Mouse (Mus musculus): ENCODE data around the gene Dcaf15.

DNA sequence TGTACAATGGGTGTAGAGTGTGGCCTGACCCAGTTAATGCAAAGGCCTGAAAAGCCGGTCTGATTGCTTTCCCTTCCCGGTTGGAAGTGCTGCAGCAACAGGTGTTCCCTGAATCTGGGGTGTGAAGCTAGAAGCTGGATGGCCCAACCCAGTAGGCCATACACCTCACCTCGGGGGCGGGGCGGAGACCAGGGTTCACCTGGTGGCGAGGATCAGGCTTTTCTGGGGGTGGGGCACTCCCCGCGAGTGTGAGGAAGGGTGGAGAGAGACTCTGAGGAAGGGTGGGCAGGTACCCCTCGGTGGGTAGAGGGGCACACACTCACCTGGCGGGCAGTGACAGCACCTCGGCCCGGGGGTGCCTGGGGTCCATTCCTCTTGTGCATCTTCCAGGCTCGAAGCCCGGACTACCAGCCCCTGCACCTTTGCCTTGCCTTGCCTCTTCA is 42.8 kb upstream of the Dcaf15 start:
- TF ChIP-seq CTCF (IDR thresholded peaks at IDR 0.05; ENCODE audit: extremely low read depth, insufficient read length, insufficient replicate concordance, low read depth, low read length), result no peak
- TF ChIP-seq POLR2A (IDR thresholded peaks at IDR 0.05; ENCODE audit: low read depth, low read length), result 0 out of 2 replicates have a peak, but pooled peaks have one; percentile 2
